Mouse (Mus musculus) granulocyte monocyte progenitor cell, adult 5-6 weeks (primary cell): ENCODE data around the gene Myh14. TPM values are rescaled to one million over a fixed set of nuclear protein-coding genes. Genes with fewer than 3 reads are reported as not detected.

Experiments used
- total RNA-seq, 2 experiments: library from RNA; stranded (forward) in 1 of 2; stranded (reverse) in 1 of 2; fragments of 200-712, 200-1000 nt in 1 of 2; fragments of >200 nt in 1 of 2; fragmentation: Nextera tagmentation in 1 of 2; gene quantifications; 2 replicates each; pipeline ENCODE4 v1.2.3; 2014 to 2017

Gene Myh14
- total RNA-seq, 2 experiments from 2014 or later, result not detected

Other genes starting within 250 kb of the Myh14 start
- not detected in 2 replicates for gene Lrrc4b, start 241.8 kb downstream of the Myh14 start, total RNA-seq (2014; fragmentation: Nextera tagmentation)
- not detected in 2 replicates for gene Lrrc4b, start 241.8 kb downstream of the Myh14 start, total RNA-seq (2017)
- gene Aspdh, start 205.5 kb downstream of the Myh14 start, total RNA-seq (2014; fragmentation: Nextera tagmentation), result not detected in 2 replicates
- not detected in 2 replicates for gene Aspdh, start 205.5 kb downstream of the Myh14 start, total RNA-seq (2017)
- gene Josd2, start 202.9 kb downstream of the Myh14 start, total RNA-seq (2014; fragmentation: Nextera tagmentation), result 26.4 and 62.3 TPM in 2 replicates
- 15.9 and 31.2 TPM in 2 replicates for gene Josd2, start 202.9 kb downstream of the Myh14 start, total RNA-seq (2017)
- gene Emc10, start 174.3 kb downstream of the Myh14 start, total RNA-seq (2014; fragmentation: Nextera tagmentation), result 63.1 and 126 TPM in 2 replicates
- 33.7 and 42.0 TPM in 2 replicates for gene Emc10, start 174.3 kb downstream of the Myh14 start, total RNA-seq (2017)
- gene Fam71e1, start 174.3 kb downstream of the Myh14 start, total RNA-seq (2014; fragmentation: Nextera tagmentation), result 12.3 TPM in 1 of 2 replicates, not detected in the other
- 0.67 and 3.0 TPM in 2 replicates for gene Fam71e1, start 174.3 kb downstream of the Myh14 start, total RNA-seq (2017)
- not detected in 2 replicates for gene Mybpc2, start 146.2 kb downstream of the Myh14 start, total RNA-seq (2014; fragmentation: Nextera tagmentation)
- gene Mybpc2, start 146.2 kb downstream of the Myh14 start, total RNA-seq (2017), result not detected in 2 replicates
- 0.38 TPM in 1 of 2 replicates, not detected in the other for gene Spib, start 138.8 kb downstream of the Myh14 start, total RNA-seq (2014; fragmentation: Nextera tagmentation)
- gene Spib, start 138.8 kb downstream of the Myh14 start, total RNA-seq (2017), result not detected in 2 replicates
- gene Pold1, start 122.0 kb downstream of the Myh14 start, total RNA-seq (2014; fragmentation: Nextera tagmentation), result 102 and 131 TPM in 2 replicates
- 63.4 and 70.2 TPM in 2 replicates for gene Pold1, start 122.0 kb downstream of the Myh14 start, total RNA-seq (2017)
- 56.8 and 63.3 TPM in 2 replicates for gene Nr1h2, start 116.9 kb downstream of the Myh14 start, total RNA-seq (2014; fragmentation: Nextera tagmentation)
- 21.5 and 34.6 TPM in 2 replicates for gene Nr1h2, start 116.9 kb downstream of the Myh14 start, total RNA-seq (2017)
- 258 and 328 TPM in 2 replicates for gene Napsa, start 98.5 kb downstream of the Myh14 start, total RNA-seq (2014; fragmentation: Nextera tagmentation)
- 107 and 112 TPM in 2 replicates for gene Napsa, start 98.5 kb downstream of the Myh14 start, total RNA-seq (2017)
- gene Kcnc3, start 80.2 kb downstream of the Myh14 start, total RNA-seq (2014; fragmentation: Nextera tagmentation), result 0.36 and 0.92 TPM in 2 replicates
- gene Kcnc3, start 80.2 kb downstream of the Myh14 start, total RNA-seq (2017), result 0.05 TPM in 1 of 2 replicates, not detected in the other
- not detected in 2 replicates for gene Izumo2, start 37.9 kb upstream of the Myh14 start, total RNA-seq (2014; fragmentation: Nextera tagmentation)
- not detected in 2 replicates for gene Izumo2, start 37.9 kb upstream of the Myh14 start, total RNA-seq (2017)
- gene Vrk3, start 77.6 kb upstream of the Myh14 start, total RNA-seq (2014; fragmentation: Nextera tagmentation), result 45.0 and 52.3 TPM in 2 replicates
- 27.4 and 34.8 TPM in 2 replicates for gene Vrk3, start 77.6 kb upstream of the Myh14 start, total RNA-seq (2017)
- gene Zfp473, start 80.2 kb upstream of the Myh14 start, total RNA-seq (2014; fragmentation: Nextera tagmentation), result 1.6 and 6.2 TPM in 2 replicates
- gene Zfp473, start 80.2 kb upstream of the Myh14 start, total RNA-seq (2017), result 2.0 and 2.2 TPM in 2 replicates
- gene Nup62, start 145.2 kb upstream of the Myh14 start, total RNA-seq (2014; fragmentation: Nextera tagmentation), result 81.8 and 83.0 TPM in 2 replicates
- 120 and 167 TPM in 2 replicates for gene Nup62, start 145.2 kb upstream of the Myh14 start, total RNA-seq (2017)
- gene Il4i1, start 145.5 kb upstream of the Myh14 start, total RNA-seq (2014; fragmentation: Nextera tagmentation), result 1.2 TPM in 1 of 2 replicates, not detected in the other
- gene Il4i1, start 145.5 kb upstream of the Myh14 start, total RNA-seq (2017), result 0.15 and 0.22 TPM in 2 replicates
- gene Atf5, start 145.8 kb upstream of the Myh14 start, total RNA-seq (2014; fragmentation: Nextera tagmentation), result 5.6 and 8.5 TPM in 2 replicates
- 3.8 and 6.8 TPM in 2 replicates for gene Atf5, start 145.8 kb upstream of the Myh14 start, total RNA-seq (2017)
- 18.2 and 25.0 TPM in 2 replicates for gene Akt1s1, start 178.1 kb upstream of the Myh14 start, total RNA-seq (2014; fragmentation: Nextera tagmentation)
- 22.8 and 26.5 TPM in 2 replicates for gene Akt1s1, start 178.1 kb upstream of the Myh14 start, total RNA-seq (2017)
- 18.1 and 22.6 TPM in 2 replicates for gene Tbc1d17, start 178.2 kb upstream of the Myh14 start, total RNA-seq (2014; fragmentation: Nextera tagmentation)
- 15.5 and 19.3 TPM in 2 replicates for gene Tbc1d17, start 178.2 kb upstream of the Myh14 start, total RNA-seq (2017)
- gene Pnkp, start 186.3 kb upstream of the Myh14 start, total RNA-seq (2014; fragmentation: Nextera tagmentation), result 61.3 and 65.7 TPM in 2 replicates
- 51.0 and 79.6 TPM in 2 replicates for gene Pnkp, start 186.3 kb upstream of the Myh14 start, total RNA-seq (2017)
- gene Ptov1, start 198.9 kb upstream of the Myh14 start, total RNA-seq (2014; fragmentation: Nextera tagmentation), result 67.0 and 95.4 TPM in 2 replicates
- gene Ptov1, start 198.9 kb upstream of the Myh14 start, total RNA-seq (2017), result 24.4 and 32.1 TPM in 2 replicates
- 26.7 and 51.2 TPM in 2 replicates for gene Med25, start 221.9 kb upstream of the Myh14 start, total RNA-seq (2014; fragmentation: Nextera tagmentation)
- gene Med25, start 221.9 kb upstream of the Myh14 start, total RNA-seq (2017), result 9.2 and 15.6 TPM in 2 replicates
- 13.6 TPM in 2 replicates for gene Fuz, start 225.2 kb upstream of the Myh14 start, total RNA-seq (2014; fragmentation: Nextera tagmentation)
- gene Fuz, start 225.2 kb upstream of the Myh14 start, total RNA-seq (2017), result 16.5 and 18.0 TPM in 2 replicates